Mouse (Mus musculus): ENCODE measurements around the gene Plet1.

GRCm38 (mm10) chr9:50525585-50525984, 31.3 kb downstream of the Plet1 start:
- TF ChIP-seq MXI1 (IDR thresholded peaks at IDR 0.05; ENCODE audit: low read depth, low read length) (no peak), CTCF (conservative IDR thresholded peaks at IDR 0.05 in 1 of 2, IDR thresholded peaks at IDR 0.05 in 1 of 2; ENCODE audit: low read depth in 2 of 2, low read length in 2 of 2) (no peak), TBP (conservative IDR thresholded peaks at IDR 0.05; ENCODE audit: low read depth, low read length) (no peak), UBTF (IDR thresholded peaks at IDR 0.05; ENCODE audit: low read depth, low read length) (no peak), POLR2A (IDR thresholded peaks at IDR 0.05; ENCODE audit: low read depth, low read length) (no peak), SIN3A (IDR thresholded peaks at IDR 0.05; ENCODE audit: low read length) (no peak), CHD1 (IDR thresholded peaks at IDR 0.05; ENCODE audit: low read depth, low read length) (no peak), KAT2A (IDR thresholded peaks at IDR 0.05; ENCODE audit: insufficient replicate concordance, low read length) (no peak), ZNF384 (IDR thresholded peaks at IDR 0.05; ENCODE audit: low read depth, low read length) (no peak), EP300 (IDR thresholded peaks at IDR 0.05; ENCODE audit: low read length) (peak; percentile 44; the same call in 1 of the 2 replicates), CHD2 (IDR thresholded peaks at IDR 0.05; ENCODE audit: low read length) (no peak), HCFC1 (IDR thresholded peaks at IDR 0.05; ENCODE audit: low read depth, low read length) (no peak), ZC3H11A (IDR thresholded peaks at IDR 0.05; ENCODE audit: low read depth, low read length) (no peak), MEF2A (IDR thresholded peaks at IDR 0.05; ENCODE audit: borderline replicate concordance, low read depth, low read length) (no peak)

Data from CH12.LX (cell line).